ENCODE assay signal across 9 mouse cellular contexts in the genomic region with DNA sequence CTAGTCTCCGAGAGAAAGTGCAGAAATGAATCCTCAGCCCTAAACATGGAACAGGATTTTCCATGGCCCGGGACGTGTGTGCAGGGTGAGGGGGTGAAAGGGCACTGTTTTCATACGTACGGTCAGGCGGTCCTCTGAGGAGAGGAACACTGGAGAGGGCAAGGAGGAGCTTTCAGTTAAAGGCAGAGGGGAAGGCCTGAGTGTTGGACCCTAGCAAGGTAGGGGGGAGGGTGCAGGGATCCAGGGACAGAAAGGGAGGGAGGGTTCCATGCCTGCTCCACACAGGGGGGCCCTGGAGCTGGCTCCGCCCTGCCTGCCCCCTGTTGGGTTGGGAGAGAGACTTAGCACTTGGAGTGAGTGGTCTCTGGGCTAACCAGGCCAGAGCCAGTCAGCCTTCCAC. TPM values are rescaled to one million over a fixed set of nuclear protein-coding genes. Genes with fewer than 3 reads are reported as not detected.
DNase-seq lines count a peak whose midpoint lies in the region; ATAC-seq and TF ChIP-seq lines count a peak whose summit lies in the region.
"Had no signal": no experiment of that assay in that cellular context is flagged by ENCODE, and none has a peak within 500 bp of the region (broad histone marks: within the 10 kb centered on the region; RNA-seq: fewer than 3 reads in every experiment).

No protein-coding gene starts in this region.

- peaks cover 4% of the 10 kb centered on the region; the same call in 1 of the 2 replicates for H3K4me1 ChIP-seq in lung, embryonic 16.5 days (replicated peaks; ENCODE audit: control insufficient read depth, insufficient read depth, low read length)
- H3K4me1 ChIP-seq in forebrain, embryonic 12.5 days = peaks cover 19% of the 10 kb centered on the region
- H3K4me1 ChIP-seq in hindbrain, postnatal 0 days (ENCODE audit: insufficient read depth, low read length) = peaks cover 10% of the 10 kb centered on the region; the same call in 1 of the 2 replicates
- H3K4me1 ChIP-seq in midbrain, postnatal 0 days (ENCODE audit: insufficient read depth, low read length) = no peaks in the 10 kb centered on the region
- H3K4me1 ChIP-seq in kidney, embryonic 14.5 days (ENCODE audit: control insufficient read depth, insufficient read depth, low read length) = no peaks in the 10 kb centered on the region

- H3K9me3 ChIP-seq in lung, embryonic 16.5 days (ENCODE audit: control insufficient read depth, low read length) = no peaks in the 10 kb centered on the region
- no peaks in the 10 kb centered on the region for H3K9me3 ChIP-seq in forebrain, embryonic 12.5 days
- H3K9me3 ChIP-seq in hindbrain, postnatal 0 days (ENCODE audit: low read length) = no peaks in the 10 kb centered on the region
- H3K9me3 ChIP-seq in midbrain, postnatal 0 days (ENCODE audit: low read length) = no peaks in the 10 kb centered on the region
- no peaks in the 10 kb centered on the region for H3K9me3 ChIP-seq in kidney, embryonic 14.5 days (ENCODE audit: control insufficient read depth, low read length)

- no peak overlapping the region for H3K27ac ChIP-seq in lung, embryonic 16.5 days (ENCODE audit: low read length)
- H3K27ac ChIP-seq in forebrain, embryonic 12.5 days = peak overlapping the region; percentile 63
- H3K27ac ChIP-seq in hindbrain, postnatal 0 days = peak overlapping the region; percentile 45; the same call in 1 of the 2 replicates
- H3K27ac ChIP-seq in midbrain, postnatal 0 days (ENCODE audit: low read depth, low read length) = peak overlapping the region; percentile 26; the same call in 1 of the 2 replicates
- no peak overlapping the region for H3K27ac ChIP-seq in kidney, embryonic 14.5 days (ENCODE audit: low read depth, low read length)

- no peak overlapping the region for H3K4me2 ChIP-seq in lung, embryonic 16.5 days (ENCODE audit: low read depth, low read length)
- no peak overlapping the region for H3K4me2 ChIP-seq in forebrain, embryonic 12.5 days
- no peak overlapping the region for H3K4me2 ChIP-seq in hindbrain, postnatal 0 days (ENCODE audit: low read depth, low read length)
- no peak overlapping the region for H3K4me2 ChIP-seq in midbrain, postnatal 0 days (ENCODE audit: low read depth, low read length, poor library complexity, severe bottlenecking)
- H3K4me2 ChIP-seq in kidney, embryonic 14.5 days (replicated peaks; ENCODE audit: low read depth, low read length) = no peak overlapping the region

- no peak overlapping the region for H3K4me3 ChIP-seq in lung, embryonic 16.5 days (ENCODE audit: low read length)
- H3K4me3 ChIP-seq in forebrain, embryonic 12.5 days (replicated peaks) = no peak overlapping the region
- no peak overlapping the region for H3K4me3 ChIP-seq in hindbrain, postnatal 0 days (ENCODE audit: low read length)
- H3K4me3 ChIP-seq in midbrain, postnatal 0 days (ENCODE audit: low read depth, low read length) = no peak overlapping the region
- no peak overlapping the region for H3K4me3 ChIP-seq in kidney, embryonic 14.5 days (ENCODE audit: low read length)

- H3K36me3 ChIP-seq in lung, embryonic 16.5 days (ENCODE audit: control insufficient read depth, insufficient read depth, low read length) = peaks cover 46% of the 10 kb centered on the region
- H3K36me3 ChIP-seq in forebrain, embryonic 12.5 days (replicated peaks) = peaks cover 82% of the 10 kb centered on the region
- H3K36me3 ChIP-seq in hindbrain, postnatal 0 days (ENCODE audit: insufficient read depth, low read length) = peaks cover 36% of the 10 kb centered on the region
- peaks cover 52% of the 10 kb centered on the region for H3K36me3 ChIP-seq in midbrain, postnatal 0 days (ENCODE audit: insufficient read depth, low read length)
- H3K36me3 ChIP-seq in kidney, embryonic 14.5 days (ENCODE audit: control insufficient read depth, insufficient read depth, low read length) = peaks cover 66% of the 10 kb centered on the region

- H3K9ac ChIP-seq in lung, embryonic 16.5 days (ENCODE audit: low read length) = no peak overlapping the region
- no peak overlapping the region; the same call in 1 of the 2 replicates for H3K9ac ChIP-seq in forebrain, embryonic 12.5 days
- H3K9ac ChIP-seq in hindbrain, postnatal 0 days (replicated peaks; ENCODE audit: low read length) = no peak overlapping the region
- no peak overlapping the region for H3K9ac ChIP-seq in midbrain, postnatal 0 days (replicated peaks; ENCODE audit: low read length, poor library complexity, severe bottlenecking)
- H3K9ac ChIP-seq in kidney, embryonic 14.5 days (ENCODE audit: low read depth, low read length) = no peak overlapping the region

- DNase-seq in lung, postnatal 36 days = no peak
- DNase-seq in hindbrain, postnatal 0 days (ENCODE audit: low spot score) = no peak
- DNase-seq in midbrain, postnatal 0 days (ENCODE audit: low spot score) = no peak
- no peak for DNase-seq in left cerebral cortex, postnatal 25 days (ENCODE audit: low spot score in 2 of 2)
- DNase-seq: embryo, embryonic 11 days; kidney, adult 8-10 months had no signal

- WGBS in lung, embryonic 16.5 days = 75% methylated on average over 7 of the region's 7 CpGs
- 68% methylated on average over 7 of the region's 7 CpGs for WGBS in forebrain, embryonic 12.5 days
- 65% methylated on average over 7 of the region's 7 CpGs for WGBS in hindbrain, postnatal 0 days
- WGBS in midbrain, postnatal 0 days = 72% methylated on average over 7 of the region's 7 CpGs
- WGBS in kidney, embryonic 14.5 days = 76% methylated on average over 7 of the region's 7 CpGs

- TF ChIP-seq CTCF in hindbrain, postnatal 0 days (IDR thresholded peaks at IDR 0.05; ENCODE audit: low read depth) = no peak
- no peak for TF ChIP-seq CTCF in midbrain, postnatal 0 days (IDR thresholded peaks at IDR 0.05)

- intact Hi-C loops in left cerebral cortex, postnatal 25 days (cut with DNase I) = no loop called here

- H3K27me3 ChIP-seq in lung, embryonic 16.5 days (ENCODE audit: control insufficient read depth, insufficient read depth, low read depth, low read length) = no peaks in the 10 kb centered on the region
- H3K27me3 ChIP-seq in forebrain, embryonic 12.5 days = no peaks in the 10 kb centered on the region
- no peaks in the 10 kb centered on the region for H3K27me3 ChIP-seq in hindbrain, postnatal 0 days (ENCODE audit: insufficient read depth, low read length)
- no peaks in the 10 kb centered on the region for H3K27me3 ChIP-seq in midbrain, postnatal 0 days (ENCODE audit: insufficient read depth, low read length)
- H3K27me3 ChIP-seq in kidney, embryonic 14.5 days (ENCODE audit: control insufficient read depth, insufficient read depth, low read length) = no peaks in the 10 kb centered on the region

- peak; percentile 16; the same call in 1 of the 2 replicates for ATAC-seq in lung, embryonic 16.5 days (ENCODE audit: low read depth)
- ATAC-seq in forebrain, embryonic 12.5 days (ENCODE audit: low FRiP score) = no peak
- no peak for ATAC-seq in hindbrain, postnatal 0 days
- no peak for ATAC-seq in midbrain, postnatal 0 days (ENCODE audit: low FRiP score)
- ATAC-seq in kidney, embryonic 14.5 days (ENCODE audit: low FRiP score, low TSS enrichment) = no peak

RNA-seq across cellular contexts. Expression of gene Axin2, which starts 28.4 kb away (rescaled TPM):
- 7.8 and 8.5 TPM in 2 replicates for polyA plus RNA-seq in lung, embryonic 16.5 days (2015; fragmentation: Nextera tagmentation; extraction: Ambion mirVana)
- polyA plus RNA-seq in forebrain, embryonic 12.5 days (2016; fragmentation: Nextera tagmentation; extraction: Ambion mirVana) = 14.8 and 17.4 TPM in 2 replicates
- 31.8 and 38.0 TPM in 2 replicates for total RNA-seq in hindbrain, postnatal 0 days (2014; rRNA removed)
- 5.9 and 6.0 TPM in 2 replicates for polyA plus RNA-seq in hindbrain, postnatal 0 days (2015; fragmentation: Nextera tagmentation; extraction: Ambion mirVana)
- 38.0 and 55.2 TPM in 2 replicates for total RNA-seq in midbrain, postnatal 0 days (2014; rRNA removed)
- 7.5 and 9.7 TPM in 2 replicates for polyA plus RNA-seq in midbrain, postnatal 0 days (2015; fragmentation: Nextera tagmentation; extraction: Ambion mirVana)
- 8.0 and 11.5 TPM in 2 replicates for polyA plus RNA-seq in kidney, embryonic 14.5 days (2014; fragmentation: Nextera tagmentation; extraction: Ambion mirVana)
- total RNA-seq in left cerebral cortex, postnatal 25 days (2021) = 10 to 100 TPM; 32.4 to 33.9 TPM

Comparison
In these comparisons a context has a peak if more than half of its experiments do, and no peak if none do; other contexts are left out.
1. H3K27ac ChIP-seq: peak in forebrain, embryonic 12.5 days (single experiment), hindbrain, postnatal 0 days (single experiment) and midbrain, postnatal 0 days (single experiment); none in lung, embryonic 16.5 days (single experiment) and kidney, embryonic 14.5 days (single experiment).